Mouse (Mus musculus) 3134 (cell line): Measurements from ENCODE around the gene Ncl.

Source experiments
- DNase-seq: peaks from one replicate; pipeline ENCODE4 v3.0.0-alpha.2; 2011; ENCODE audit warnings: low spot score; ENCODE audit not compliant: insufficient read length; ENCODE audit errors: extremely low read depth

Gene Ncl

DNA sequence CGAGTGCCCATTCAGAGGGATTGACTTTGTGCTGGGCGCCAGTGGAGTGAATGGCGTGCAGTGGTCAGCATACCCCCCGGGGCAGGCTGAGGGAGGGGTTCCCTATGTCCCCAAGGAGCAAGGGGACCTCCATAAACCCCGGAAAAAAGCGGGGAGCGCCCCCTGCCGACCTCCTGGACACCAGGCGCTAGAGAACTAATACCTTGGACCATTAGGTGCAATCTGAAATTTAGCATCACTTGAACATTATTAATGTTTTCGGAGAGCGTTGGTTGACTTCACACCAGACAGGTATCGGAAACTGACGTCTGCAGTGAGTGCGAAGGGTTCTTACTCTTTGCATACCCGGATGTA is 45.5 kb downstream of the Ncl start:
- DNase-seq, result no peak

DNA sequence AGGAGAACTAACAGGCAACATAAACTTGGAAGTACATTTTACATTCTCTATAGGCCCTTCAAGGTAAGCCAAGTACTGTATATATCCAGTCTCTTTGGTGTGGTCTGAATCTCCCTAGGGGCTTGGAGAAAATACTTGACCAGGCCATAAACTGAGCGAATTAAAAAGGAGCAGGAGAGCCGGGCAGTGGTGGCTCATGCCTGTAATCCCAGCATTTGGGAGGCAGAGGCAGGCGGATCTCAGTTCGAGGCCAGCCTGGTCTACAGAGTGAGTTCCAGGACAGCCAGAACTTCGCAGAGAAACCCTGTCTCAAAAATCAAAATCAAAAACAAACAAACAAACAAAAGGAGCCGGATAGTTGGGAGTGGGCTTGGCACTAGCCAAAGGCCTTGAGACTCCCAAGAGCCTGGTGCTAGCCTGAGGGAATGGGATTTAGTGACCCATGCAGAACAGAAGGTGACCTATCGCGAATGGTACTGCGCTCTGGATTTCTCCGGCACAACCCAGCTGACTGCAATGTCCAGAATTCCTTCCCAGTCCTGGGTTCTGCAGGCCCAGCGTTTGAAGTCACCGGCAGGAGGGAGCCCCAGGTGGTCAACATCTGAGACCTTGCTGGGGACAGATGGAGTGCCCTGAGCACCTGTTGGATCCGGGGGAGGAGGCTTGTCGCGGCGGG is 46.0 kb downstream of the Ncl start:
- no peak for DNase-seq

DNA sequence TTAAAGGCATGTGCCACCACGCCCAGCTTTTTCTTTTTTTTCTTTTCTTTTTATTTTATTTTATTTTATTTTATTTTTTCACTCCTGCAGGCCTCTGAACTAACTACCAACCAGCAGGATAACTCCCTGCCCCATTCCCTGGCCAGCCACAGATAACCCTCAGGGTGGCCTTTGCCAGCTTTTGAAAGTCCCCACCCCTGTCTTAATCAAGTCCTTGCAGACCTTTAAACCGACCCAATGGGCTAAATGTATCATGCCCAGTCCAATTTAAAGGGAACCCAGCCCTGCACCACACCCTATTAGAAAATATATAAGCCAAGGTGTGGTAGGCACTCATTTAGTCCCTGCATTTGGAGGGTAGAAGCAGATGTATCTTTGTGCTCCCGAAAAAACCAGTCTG is 46.9 kb downstream of the Ncl start:
- no peak for DNase-seq

DNA sequence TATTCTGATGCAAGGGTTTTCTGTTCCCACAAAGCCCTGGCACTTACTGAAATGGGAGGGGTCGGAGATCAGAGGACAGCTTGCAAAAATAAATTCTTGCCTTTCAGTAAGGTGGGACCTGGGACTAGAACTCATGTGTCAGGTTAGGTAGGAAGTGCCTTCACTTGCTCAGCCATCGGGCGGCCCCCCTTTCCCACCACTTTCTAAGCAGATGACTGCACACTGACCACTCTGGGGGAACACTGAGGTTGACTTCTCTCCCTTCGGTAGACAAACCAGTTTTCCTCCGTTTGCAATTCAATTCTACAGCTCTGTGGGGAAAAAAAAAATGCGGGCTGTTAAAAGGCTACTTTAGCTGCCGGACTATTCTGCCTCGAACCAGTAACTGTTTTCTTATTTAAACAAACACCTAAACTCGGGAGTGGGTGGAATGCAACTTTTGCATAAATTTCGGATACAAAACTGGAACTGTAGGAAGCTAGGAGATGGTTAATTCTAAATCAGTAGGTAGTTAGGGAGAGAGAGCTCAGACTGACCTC is 47.7 kb downstream of the Ncl start:
- DNase-seq, result no peak

DNA sequence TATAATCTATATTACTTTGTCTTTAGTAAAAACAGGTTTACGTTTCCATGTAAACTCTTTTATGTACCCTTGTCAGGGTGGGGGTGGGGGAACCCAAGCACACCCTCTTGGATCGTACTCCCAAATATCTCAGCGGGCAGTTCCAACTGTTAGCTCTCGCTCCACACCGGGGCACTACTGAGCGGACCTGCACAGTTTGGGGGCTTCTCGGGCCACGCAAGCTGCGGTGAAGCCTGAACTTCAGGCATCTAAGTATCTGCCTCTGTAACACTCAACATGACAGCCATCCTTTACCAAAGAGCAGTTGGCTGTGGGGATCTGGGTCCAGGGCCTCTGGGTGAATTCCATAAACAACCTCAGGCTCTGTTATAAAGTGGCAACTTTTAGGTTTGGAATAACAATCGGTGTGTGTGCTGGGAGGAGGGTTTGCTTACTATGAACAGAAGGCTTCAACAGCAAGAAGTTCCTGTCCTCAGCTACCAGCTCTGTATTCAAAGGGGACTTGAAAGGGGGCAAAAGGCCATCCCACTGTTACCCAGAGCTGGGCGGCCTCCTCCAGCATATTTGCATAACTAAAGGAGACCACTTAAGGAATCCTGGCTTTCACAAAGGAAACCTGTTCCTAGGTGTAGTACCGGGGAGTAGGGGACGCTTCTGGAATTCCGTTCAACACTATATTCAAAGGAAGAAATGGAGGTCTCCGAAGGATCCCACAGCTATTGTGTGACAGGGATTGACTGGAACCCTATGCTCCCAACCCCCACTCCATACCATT is 48.5 kb downstream of the Ncl start:
- no peak for DNase-seq

DNA sequence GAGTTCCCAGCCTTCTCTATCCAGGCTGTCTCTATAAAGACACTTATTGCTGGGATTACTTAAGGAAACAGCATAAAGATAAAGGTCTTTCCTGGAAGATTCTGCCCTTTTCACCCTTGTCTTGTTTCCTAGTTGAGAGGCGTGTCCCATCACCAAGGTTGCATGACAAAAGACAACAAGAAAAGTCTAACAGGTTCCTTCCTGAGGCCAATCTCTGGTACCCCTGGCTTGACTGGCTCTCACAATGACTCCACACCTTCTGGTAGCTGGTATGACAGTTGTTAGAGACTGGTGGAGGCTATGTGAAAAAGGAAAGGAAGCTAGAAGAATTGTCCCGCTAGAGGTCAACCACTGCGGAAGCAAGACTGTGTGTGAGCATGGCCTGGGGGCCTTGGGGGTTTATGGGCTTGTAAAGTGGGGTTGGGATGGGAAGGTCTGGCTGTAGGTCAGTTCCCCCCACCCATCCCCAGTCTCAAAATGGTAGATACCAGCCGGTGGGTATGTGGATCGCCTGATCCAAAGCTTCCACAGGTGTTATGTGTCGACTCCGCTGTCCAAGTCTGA is 49.8 kb downstream of the Ncl start:
- no peak for DNase-seq

DNA sequence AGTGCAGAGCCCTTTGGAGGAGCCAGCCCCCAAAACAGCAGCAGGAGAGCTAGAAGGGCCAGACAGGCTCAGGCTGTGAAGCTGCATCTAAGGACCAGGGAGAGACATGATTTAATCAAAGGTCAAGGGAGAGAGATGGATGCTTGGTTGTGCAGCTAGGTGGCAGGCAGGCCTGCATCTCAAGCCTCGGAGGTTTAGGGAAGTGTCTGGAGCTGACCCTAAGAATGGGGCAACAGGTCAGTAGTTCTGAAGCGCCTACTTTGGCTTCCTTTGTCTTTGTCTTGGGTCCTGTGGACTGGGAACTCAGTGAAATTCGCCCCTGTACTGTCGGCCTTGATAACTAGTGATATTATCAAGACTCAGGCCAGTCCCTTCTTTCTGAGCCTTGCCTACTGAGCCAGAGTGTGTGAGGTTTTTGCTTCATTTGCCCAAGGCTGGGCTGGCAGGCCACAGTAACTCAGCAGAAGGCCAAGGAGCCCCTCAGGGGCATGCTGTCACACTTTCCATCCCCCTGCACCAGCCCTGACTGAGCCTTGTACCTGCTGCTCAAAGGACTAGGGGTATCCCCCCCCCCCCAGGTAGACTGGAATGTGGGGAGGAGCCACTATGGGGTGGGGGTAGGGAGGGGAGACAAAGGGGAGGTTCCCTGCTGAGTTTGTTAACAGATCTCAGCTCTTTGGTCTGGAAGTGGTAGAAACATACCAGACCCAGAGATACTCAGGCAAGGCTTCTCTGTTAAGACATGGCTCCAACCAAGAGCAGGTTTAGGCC is 51.1 kb downstream of the Ncl start:
- DNase-seq, result no peak

DNA sequence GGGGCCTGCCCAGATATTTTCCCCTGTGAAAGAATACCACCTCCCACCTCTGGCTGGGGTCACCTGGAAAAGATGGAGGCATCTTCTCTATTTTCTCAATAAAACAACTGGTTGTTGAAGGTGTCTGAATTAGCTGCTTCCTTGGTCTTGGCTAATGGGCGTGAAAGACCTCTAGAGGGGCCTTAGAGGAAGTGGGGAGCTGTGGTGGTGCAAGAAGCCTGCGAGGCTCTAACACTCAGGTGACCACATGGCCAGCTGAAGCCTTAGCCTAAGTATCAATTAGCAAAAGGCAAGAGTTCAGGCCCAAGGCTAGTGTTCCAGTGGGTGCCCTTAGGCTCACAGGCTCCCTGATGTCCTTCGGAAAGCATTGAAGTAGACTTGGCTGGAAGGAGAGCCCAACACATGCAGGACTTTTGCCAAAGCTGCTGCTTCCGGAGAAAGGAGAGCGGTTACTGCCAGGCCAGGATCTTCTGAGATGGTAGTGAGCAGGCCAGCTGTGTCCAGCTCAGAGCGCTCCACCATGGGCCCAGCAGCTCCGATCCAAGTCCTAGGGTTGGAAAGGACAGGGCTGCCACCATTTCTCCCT is 51.9 kb downstream of the Ncl start:
- no peak for DNase-seq

DNA sequence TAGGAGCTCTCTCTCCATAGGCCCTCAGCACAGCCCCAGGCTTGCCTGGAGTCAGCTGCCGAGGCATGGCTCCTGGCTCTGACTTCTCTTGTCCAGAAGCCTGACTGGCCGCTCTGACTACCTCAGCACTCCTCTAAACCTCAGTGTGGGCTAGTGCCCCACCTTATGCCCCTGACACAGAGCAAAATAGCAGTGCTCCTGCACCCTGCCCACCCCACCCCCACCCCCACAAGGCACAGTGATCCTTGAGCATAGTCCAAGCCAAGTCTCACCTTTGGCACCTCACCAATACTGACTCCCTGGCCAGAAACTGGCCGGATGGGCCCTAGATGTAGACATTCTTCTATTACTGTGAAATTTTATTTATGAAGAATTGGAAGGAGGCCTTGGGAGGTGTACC is 52.5 kb downstream of the Ncl start:
- no peak for DNase-seq

DNA sequence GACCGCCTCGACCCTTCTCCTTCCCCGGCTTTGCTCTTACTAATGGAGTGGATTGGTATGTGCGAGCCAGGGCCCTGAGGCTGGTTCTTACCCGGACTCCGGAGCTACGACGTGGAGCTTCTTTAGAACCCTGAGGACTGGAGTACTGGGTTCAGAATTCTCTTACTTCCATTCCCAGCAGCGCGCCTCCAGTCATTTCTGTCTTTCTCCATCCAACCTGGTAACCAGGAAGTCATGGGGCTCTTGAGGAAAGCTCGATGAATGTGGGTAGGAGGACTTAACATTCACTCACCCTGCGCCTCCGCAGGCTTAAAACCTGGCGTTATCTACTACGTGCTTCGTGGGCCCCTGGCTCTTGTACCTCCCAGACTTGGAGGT is 55.3 kb downstream of the Ncl start:
- DNase-seq, result no peak

DNA sequence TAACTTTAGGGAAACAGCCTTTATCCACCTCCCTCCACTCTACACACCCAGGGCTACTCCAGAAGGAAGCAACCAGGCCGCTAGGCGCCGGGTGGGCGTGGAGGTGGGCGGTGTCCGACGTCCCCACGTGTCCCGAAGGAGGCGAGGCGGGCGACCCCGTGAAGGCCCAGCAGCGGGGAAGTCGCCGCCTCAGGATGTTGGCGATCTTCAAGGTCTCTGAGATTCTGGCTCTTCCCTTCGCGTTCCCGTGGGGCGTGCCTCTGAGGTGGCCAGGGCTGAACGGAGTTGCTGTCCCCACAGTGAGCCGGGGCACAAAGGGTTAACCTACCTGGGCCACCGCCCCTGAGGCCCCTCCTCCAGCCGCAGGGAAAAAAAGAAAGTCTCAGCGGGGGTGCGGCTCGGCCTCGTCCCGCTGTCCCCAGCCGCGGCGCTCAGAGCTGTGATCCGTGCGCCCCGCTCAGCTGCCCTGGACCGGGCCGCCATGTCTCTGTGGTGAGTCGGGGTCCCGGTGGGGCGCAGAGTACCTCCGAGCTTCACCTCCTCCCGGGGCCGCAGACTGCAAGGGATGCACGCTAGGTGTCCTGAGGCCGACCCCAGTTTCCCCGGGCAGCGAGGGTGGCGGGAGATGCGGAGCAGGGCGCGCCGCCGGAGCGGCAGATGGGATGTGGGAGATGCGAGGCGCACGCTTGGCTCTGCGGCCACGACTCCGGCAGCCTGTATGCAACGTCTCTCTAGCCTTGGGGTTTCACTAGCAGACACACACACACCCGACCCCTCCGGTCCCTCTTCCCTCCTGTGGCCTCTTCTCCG is 55.9 kb downstream of the Ncl start:
- no peak for DNase-seq

DNA sequence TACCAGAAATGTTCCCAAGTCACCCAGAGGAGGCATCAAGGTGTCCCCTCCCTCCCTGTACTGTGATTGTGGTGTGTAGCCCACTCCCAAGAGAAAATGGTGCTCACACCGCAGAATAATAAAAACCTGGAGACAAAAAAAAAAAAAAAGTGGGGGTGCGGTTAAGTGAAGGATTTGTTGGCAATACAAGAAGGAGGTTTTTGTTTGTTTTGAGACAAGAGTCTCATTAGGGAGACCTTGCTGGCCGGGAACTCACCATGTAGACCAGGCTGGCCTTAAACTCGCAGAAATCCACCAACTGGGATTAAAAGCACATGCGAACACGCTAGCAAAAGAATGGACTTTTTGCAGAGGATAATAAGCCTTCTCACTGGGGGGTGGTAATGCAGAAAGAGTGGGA is 56.7 kb downstream of the Ncl start, which contains the start of gene B3gnt7:
B3gnt7 (plus strand) TSS at position 301 of the 400 bp plus-strand sequence.
- DNase-seq, result no peak

DNA sequence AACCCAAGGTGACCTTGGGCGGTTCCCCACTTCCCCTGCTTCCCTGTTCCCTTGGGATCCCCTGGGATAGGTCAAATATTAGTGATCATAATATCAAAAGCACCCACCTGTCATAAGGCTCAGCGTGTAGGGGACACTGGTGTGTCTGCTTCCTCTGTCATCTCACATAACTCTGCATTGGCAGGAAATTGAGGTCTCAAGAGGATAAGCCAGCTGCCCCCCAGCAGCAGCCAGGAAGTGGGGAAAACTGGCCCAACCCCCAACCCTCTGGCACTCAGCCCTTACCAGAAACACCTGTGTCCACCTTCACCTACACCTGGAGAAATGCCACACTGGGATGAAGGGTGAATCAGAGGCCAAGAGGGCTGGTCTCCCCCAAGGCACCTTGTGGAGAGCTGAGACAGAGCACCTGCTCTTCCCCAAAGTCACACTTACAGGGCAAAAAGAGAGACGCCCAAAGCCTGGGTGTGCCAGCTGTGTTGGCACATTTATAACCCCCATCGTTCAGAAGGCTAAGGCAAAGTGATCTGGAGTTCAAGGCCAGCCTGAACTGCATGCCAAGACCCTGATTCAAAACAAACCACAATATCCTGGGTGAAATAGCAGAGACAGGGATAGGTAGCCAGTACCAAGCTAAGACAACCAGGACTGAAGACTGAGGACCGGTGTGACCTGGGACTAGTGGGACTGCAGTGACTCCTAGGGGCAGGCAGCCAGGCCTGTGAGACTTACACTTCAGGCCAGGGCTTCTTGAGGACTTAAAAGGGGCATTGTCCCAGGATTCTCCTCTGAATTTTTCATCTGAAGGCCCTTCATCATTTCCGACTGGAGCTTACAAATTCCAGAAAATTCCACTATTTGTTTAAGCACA is 57.7 kb downstream of the Ncl start:
- DNase-seq, result peak; percentile 42

DNA sequence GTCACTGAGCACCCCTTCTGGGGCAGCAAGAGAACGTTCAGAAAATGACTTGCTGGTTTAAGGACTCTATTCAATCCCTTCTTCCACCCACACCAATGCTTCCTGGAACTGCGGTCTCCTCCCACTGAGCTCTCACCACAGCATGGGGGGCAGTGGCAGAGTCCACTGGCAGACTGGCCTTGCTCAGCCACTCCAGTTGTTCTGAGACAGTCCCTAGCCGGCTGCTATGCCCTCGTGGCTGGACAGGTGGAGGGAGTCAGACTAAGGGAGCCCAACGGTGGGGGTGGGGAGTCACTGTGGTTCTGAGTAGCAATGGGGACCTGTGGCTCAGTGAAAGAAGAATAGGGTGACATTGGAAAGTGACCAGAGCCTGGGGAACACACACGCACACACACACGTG is 58.5 kb downstream of the Ncl start:
- DNase-seq, result no peak

DNA sequence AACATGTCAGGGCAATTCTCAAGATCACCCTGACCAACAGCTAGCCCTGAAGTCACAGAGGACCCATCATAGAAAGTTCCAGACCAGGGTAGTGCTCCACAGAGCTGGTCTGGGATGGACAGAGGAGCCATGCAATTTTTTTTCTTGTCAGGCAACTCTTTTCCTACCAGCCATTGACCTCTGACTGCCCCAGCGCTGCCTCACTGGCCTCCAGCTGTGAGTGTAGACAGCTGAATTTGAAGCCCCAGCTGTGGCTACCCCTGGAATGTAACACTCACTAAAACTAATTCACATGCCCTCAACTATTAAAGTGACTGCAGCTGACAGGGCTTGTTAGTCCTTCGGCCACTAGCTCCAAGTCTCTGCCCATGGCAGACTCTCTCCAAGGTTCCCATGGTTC is 59.1 kb downstream of the Ncl start:
- DNase-seq, result no peak
